Mouse (Mus musculus) neutrophil, adult 5-6 weeks (primary cell): ENCODE data around the gene Hist2h2ab. TPM values are rescaled to one million over a fixed set of nuclear protein-coding genes. Genes with fewer than 3 reads are reported as not detected.
"Not testable (repeated sequence)": the region's sequence is repeated elsewhere in the genome, so short reads cannot be mapped to it uniquely, and the experiment has no call there.

Experiments
- ATAC-seq: fragments of 151-379, 151-347 bp; 2 replicates; pipeline ENCODE4 v1.8.0; 2017; ENCODE audit warnings: mild to moderate bottlenecking, moderate TSS enrichment; ENCODE audit not compliant: insufficient number of reproducible peaks, poor library complexity, low FRiP score, severe bottlenecking; ENCODE audit errors: extremely low read depth
- total RNA-seq: library from RNA; stranded (forward); fragments of 200-1000 nt; gene quantifications from 2 replicates; pipeline ENCODE4 v1.2.3, GENCODE M21; 2017

The Hist2h2ab gene
- 10.6 and 11.1 TPM in 2 replicates for total RNA-seq

DNA sequence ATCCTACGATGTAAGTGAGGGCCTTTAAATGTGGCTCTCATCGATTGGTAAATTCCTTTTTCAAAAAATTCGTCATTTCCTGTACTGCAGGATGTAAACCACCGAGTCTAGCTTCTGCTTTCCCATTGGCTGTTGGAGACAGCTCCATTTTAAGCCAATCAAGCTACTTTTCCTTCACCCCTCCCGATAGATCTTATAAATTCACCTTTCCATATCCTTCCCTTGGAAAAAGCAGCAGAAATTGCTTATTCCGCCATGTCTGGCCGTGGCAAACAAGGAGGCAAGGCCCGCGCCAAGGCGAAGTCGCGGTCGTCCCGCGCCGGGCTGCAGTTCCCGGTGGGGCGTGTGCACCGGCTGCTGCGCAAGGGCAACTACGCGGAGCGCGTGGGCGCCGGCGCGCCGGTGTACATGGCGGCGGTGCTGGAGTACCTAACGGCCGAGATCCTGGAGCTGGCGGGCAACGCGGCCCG is at the start of gene Hist2h2ab, which contains the start of gene Bola1:
TSS of gene Hist2h2ab (plus strand) at position 205 of the 470 bp plus-strand sequence.
TSS of gene Bola1 (minus strand) at position 49 of the 470 bp plus-strand sequence.
- peak; percentile 63 for ATAC-seq

DNA sequence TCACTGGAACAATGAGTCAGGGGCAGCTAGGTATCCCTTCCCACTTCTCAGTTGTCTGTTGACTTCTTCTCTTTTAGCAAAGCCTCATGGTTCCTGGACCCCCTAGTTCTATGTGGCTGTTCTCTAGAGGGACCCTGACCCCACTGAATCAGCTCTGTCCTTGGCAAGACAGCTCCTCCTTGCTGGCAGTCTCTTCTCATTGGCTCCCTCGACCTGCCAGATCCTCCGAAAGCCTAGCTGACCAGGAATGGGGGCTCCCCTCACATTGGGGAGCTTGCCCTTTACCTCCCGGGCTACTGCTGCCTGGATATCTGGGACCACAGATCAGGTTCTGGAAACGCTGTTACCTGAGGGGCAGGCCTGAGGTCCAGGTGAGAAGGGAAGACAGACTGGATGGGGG is 49.4 kb upstream of the Hist2h2ab start:
- no peak for ATAC-seq

DNA sequence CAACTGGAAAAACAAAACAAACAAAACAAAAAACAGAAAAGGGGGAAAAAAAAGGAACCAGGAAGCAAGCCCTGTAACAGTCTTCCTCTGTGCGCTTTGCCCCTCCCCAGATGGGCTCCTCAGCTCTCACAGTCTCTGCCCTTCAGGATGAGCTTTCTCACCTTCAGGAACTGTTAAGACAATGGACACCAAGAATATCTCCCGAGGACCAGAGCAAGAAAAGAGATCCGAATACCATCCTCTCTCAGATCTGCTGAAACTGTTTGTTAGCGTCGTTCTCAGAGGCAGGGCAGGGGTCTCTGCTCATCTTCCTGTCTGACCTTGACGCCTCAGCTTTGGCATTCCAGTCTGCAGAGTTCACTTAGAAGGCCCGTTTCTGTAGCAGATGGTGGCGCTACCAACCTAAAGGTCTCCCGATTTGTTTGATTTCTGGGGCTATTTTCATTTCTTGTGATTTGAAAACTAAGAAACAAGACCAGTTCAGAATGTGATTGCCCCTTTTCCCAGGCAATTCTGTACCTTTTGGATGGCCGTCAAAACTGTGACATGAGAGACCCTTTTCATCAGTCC is 48.6 kb upstream of the Hist2h2ab start:
- ATAC-seq: no peak

DNA sequence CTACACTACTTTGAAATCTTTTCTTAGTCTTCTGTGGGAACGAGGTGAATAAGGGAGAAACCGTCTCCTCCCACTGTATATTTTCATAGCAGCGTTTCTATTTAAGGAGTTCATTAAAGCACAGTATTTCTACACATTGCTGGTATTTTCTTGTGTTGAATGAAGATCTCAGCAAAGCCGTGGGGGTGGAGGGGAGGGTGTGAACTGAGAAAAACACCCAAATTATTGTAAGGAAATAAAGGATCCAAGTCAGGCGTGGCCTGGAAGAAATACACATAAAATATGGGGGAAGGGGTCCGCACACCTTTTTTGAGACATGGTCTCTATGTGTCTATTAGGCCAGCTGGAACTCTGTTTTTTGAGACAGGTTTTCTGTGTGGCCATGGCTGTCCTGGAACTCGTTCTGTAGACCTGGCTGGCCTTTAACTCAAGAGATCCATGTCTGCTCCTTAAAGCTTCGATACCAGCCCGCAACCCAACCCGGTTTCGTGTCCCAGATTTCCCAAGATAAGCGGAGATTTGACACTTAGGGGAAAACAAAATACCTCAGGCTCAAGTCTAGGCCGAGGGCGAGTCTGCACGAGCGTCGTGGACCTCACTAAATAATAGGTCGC is 48.0 kb upstream of the Hist2h2ab start:
- no peak for ATAC-seq

DNA sequence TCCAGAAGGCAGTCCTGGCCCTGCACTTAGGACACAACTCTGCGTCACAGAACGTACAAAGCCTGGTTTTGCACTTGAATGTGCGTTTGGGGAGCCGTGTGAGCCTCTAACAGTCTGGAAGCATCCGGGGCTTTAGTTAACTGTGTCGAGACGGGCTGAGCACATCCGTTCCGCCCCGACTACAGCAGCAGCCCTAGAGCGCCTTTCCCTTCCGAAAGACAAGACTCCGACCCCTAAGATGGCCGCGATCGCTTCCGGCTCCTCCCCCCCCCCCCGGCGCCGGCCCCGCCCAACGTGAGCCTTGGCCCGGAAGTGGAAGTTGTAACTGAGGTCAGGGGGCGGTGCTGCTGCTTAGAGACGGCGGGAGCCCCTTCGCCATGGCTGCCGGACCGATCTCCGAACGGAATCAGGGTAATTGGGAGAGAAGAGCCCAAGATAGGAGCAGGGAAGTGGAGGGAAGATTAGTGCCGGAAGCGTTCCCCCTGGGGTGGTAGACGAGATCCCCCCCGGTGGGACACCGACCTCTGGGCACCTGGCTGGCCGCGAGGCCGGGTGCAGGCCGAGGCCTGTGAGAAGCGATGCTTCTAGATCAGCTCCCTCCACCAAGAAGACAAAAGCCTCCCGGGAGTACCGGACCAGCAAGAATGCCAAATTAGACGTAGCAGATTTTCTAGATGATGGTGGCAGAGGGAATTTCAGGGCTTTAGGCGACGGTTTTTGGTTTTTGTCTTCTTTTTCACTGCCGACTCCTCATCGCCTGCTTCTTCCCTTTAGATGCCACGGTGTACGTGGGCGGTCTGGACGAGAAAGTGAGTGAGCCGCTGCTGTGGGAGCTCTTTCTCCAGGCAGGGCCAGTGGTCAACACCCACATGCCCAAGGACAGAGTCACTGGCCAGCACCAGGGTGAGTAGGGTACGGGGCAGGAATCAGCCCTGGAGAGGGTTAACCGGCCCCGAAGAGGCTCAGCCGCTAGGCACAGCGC is 47.2 kb upstream of the Hist2h2ab start, which contains the start of gene Sf3b4:
TSS of gene Sf3b4 (plus strand) at position 136 of the 982 bp plus-strand sequence.
- peak; percentile 87 for ATAC-seq

DNA sequence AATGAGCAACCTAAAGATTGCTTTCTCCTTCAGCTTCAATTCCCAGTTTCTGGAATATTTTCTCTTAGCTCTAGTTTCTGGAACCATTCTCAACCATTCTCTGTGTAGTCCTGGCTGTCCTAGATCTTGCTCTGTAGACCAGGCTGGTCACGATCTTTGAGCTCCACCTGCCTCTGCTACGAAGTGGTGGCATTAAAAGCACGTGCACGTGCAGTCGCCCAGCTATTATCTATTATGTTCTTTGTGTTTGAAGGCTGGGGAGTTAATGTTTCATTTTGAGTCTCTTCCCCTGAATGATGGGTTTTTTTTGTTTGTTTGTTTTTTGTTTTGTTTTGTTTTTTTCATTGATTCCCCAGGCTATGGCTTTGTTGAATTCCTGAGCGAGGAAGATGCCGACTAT is 46.5 kb upstream of the Hist2h2ab start:
- ATAC-seq: no peak

DNA sequence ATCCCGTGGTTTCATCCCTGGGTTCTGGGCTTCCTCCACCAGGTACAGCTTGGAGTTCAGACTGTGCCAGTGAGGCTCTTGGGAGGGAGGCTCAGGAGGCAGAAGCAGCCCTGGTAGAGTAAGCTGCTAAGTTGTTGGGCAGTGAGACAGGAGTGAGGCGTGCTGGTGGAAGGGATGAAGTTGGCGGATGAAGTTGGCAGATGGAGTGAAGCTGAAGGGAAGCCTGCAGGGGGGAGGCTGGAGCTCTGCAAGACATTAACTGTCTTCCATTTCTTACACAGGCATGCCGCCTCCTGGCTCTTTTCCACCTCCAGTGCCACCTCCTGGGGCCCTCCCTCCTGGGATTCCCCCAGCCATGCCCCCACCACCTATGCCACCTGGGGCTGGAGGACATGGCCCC is 45.6 kb upstream of the Hist2h2ab start:
- not testable (repeated sequence) for ATAC-seq

DNA sequence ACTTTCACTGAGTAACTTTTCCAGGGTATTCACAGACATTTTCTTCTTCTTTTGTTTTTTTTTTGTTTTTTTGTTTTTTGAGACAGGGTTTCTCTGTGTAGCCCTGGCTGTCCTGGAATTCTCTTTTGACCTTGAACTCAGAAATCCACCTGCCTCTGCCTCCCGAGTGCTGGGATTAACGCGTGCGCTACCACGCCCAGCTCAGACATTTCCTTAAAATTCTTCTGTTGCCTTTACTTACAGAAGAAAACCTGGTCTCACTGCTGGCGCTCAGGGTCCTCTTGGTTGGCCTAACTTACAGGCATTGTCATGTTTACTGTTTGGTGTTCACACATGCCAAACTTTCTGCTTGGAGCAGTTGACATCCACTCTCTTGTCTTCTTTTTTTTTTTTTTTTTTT is 44.4 kb upstream of the Hist2h2ab start:
- ATAC-seq: no peak

DNA sequence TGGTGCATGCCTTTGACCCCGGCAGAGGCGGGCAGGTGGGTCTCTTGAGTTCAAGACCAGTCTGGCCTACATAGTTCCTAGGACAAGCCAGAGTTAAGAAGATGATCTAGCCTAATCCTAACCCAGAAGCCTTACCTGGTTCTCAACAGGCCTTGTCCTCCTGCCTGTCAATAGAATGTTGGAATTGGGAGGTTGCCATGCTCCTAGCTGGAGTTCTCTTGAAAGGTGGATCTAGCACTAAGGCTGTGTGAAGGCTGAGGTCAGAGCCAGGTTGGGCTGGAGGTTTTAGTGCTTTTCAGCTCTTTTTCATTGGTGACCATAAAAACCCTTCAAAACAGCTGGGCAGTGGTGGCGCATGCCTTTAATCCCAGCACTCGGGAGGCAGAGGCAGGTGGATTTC is 41.2 kb upstream of the Hist2h2ab start:
- ATAC-seq: no peak

DNA sequence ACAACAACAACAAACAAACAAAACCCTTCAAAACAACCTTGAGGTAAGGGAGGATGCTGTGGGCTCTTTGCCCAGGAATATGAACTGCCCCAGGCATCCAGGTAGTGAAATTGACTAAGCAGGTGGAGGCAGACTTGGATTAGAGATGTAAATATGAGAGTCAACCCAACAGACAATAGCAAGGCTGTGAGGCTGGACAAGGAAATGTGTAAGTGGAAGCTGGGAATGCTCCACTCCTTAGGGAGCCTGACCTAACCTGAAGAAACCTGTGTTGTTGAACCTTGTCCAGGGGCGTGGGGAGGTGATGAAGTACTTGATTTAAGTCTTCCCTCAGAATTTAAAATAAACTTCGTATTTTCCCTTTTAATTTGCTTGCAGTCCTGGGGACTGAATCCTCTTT is 40.8 kb upstream of the Hist2h2ab start:
- no peak for ATAC-seq

DNA sequence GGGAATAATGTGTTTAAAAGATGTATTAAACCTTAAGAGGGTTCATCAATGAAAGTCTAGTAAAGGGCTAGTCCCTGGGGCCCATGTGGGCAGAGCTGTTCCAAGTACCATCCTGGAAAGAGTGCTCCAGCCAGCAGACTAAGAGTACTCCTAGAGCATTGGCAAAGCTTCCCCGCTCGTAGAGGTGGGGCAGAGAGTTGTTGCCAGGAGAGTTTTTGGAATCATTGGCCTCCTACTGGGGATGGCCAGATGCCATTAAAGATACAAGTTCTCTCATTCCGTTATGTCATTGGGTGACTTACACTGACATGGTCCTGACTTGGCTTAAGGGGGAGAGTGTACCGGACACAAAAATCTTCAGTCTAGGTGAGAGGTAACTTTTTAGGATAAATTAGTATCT is 40.1 kb upstream of the Hist2h2ab start:
- ATAC-seq: no peak

DNA sequence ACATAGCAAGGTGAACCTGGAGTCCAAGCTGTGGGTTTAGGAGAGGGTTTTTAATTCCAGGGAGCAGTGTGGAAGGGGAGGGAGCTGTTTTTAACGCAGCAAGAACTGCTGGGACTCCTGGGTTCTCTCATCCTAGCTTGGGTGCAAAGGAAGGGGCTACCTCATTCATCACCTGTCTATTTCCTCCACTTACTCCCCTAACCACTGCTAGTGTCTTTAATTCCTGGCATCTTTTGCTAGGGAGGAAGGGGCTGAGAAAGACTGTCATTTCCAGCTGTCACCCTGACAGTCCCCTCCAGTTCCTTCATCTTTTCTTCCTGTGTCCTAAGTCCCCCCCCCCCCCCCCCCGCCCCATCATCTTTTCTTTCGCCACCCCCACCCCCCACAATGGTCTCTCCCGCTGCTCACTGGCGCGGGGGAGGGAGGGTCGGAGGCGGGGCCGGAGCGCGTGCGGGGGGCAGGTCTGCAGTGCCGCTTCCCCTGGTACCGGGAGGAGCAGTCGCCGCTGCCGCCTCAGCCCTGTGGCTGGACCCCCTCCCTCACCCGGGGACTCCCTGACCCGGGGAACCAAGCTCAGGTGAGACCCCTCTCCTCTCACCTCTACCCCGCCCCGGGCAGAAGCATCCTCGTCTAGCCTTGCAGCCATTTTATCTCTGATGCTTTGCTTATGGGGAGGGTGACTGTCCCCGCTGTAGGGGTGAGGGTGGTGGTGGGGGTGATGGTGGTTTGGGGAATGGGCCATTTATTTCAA is 38.8 kb upstream of the Hist2h2ab start, which contains the start of gene Sv2a:
TSS of gene Sv2a (plus strand) at position 425 of the 751 bp plus-strand sequence.
- peak; percentile 9; the same call in 1 of the 2 replicates for ATAC-seq

DNA sequence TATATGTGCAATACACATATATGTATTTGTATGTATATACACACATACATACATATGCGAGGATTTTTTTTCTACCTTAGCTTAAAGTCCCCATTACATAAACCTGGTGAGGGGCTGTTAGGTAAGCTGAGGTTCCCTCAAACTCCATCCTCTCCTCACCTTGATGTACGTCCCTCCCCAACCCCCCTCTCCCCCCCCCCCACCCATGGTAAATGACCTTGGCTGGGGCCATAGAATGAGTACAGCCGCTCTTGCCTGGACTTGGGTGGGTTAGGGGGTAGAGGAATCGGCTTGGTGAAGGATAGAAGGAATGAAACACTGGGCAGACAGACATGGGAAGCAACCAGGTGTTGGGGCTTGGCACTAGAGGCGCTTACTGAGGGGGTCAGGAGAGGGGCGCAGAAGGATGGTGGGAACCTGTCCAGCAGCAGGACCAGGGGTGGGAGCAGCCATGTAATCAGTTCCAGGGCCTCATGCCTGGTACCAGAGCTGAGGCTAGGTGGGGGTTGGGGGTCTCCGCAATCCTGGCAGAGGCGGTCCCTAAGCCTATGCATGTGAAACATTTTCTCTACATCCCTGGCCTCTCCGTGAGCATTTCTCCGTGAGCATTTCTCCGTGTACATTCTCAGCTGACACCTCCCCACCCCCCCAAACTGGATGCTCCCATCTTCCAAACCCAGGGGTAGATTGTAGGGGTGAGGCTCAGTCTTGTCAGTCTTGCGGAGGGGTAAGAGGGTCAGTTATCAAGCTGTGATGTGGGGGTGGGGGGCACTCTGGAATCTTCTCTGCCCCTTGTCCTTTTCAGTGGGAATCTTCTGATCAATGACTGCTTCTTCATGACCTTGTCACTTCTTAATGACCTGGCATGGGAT is 37.9 kb upstream of the Hist2h2ab start:
- 0 out of 2 replicates have a peak, but pooled peaks have one; percentile 4 for ATAC-seq

DNA sequence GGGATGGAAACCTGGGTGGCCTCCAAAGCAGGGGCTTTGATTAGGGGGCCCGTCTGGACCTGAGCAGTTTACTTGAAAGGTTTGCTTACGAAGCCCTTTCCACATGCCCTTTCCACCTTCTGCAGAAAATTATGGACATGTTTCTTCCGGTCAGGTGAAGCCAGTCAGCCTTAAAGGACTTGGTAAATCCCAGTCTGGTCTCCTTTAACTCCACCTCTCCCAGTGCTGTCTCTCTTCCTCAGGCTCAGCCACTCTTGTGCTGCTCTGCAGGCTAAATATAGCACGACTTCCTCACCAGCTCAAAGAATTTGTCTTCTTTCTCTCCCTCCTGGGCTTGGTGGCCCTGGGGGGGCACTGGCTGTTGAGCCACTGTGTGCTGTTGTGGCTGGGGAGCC is 37.3 kb upstream of the Hist2h2ab start:
- ATAC-seq: no peak

DNA sequence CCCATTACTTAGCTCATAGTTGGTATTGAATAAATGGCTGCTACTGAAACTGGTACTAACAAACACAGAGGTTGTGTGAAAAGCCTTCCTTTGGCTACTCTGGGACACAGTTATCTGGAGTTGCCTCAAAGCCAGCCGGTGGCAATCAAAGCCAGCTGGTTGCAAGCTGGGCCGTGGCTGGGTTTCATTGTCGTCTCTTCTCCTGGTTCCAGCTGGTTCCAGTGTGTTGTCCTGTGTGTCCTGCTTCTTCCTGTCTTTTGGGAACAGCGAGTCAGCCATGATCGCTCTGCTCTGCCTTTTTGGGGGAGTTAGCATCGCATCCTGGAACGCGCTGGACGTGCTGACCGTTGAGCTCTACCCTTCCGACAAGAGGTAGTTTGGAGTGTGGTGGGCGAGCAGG is 26.7 kb upstream of the Hist2h2ab start:
- no peak for ATAC-seq

DNA sequence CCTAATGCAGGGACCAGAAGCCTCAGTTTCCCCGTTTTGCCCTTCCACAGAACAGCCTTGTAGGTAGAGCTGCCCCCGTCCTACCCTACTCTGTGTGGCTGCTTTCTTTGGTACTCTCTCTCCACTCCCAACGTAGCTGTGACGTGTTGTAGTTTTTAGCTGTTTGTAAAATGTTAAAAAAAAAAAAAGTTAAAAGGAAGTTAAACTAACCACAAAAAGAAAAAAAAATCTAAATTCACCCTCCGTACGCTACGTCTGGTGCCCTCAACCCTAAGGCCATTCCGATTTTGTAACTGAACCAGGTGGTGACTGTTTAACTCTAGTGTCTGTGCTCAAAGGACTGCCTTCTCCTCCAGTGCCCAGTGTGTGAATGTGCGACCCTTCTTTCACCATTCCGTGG is 24.7 kb upstream of the Hist2h2ab start:
- ATAC-seq: no peak

DNA sequence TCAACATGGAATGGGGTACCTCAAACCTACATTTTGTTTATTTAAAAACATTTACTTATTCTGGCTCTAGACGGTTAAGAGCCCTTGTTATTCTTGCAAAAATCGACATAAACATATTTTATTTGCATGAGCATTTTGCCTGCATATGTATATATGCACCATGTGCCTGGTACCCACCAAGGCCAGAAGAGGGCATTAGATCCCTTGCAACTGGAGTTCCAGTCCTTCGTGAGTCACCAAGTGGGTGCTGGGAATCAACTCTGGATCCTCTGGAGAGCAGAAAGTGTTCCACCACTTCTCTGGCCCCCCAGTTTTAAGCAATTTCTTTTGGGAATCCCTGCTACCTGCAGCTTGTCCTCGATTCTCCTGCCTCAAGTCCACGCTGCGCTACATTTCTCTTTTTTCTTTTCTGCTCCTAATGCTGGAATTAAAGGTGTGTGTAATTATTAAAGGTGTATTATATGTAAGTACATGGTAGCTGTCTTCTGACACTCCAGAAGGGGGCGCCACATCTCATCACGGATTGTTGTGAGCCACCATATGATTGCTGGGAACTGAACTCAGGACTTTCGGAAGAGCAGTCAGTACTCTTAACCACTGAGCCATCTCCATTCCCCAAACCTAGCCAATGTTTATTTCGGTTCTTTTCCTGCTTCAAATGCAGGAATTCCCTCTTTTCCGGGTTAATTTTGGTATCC is 23.9 kb upstream of the Hist2h2ab start:
- no peak for ATAC-seq
